ENCODE assay signal across 8 mouse cellular contexts in genomic region chr16:35981363-35981821, GRCm38 (mm10). TPM values are rescaled to one million over a fixed set of nuclear protein-coding genes. Genes with fewer than 3 reads are reported as not detected.
DNase-seq lines count a peak whose midpoint lies in the region; ATAC-seq lines count a peak whose summit lies in the region.

No protein-coding gene starts in this region.

- WGBS in forebrain, embryonic 11.5 days = 49% methylated on average over 19 of the region's 19 CpGs
- 42% methylated on average over 19 of the region's 19 CpGs for WGBS in heart, embryonic 16.5 days
- WGBS in liver, embryonic 15.5 days (ENCODE audit: insufficient replicate concordance) = 34% methylated on average over 19 of the region's 19 CpGs
- WGBS in neural tube, embryonic 13.5 days = 52% methylated on average over 19 of the region's 19 CpGs

- H3K4me3 ChIP-seq in forebrain, embryonic 11.5 days (ENCODE audit: low read depth, low read length) = no peak overlapping the region
- no peak overlapping the region for H3K4me3 ChIP-seq in heart, embryonic 16.5 days (ENCODE audit: low read length)
- peak overlapping the region; percentile 0 for H3K4me3 ChIP-seq in liver, embryonic 15.5 days (replicated peaks)
- no peak overlapping the region for H3K4me3 ChIP-seq in neural tube, embryonic 13.5 days

- no peak overlapping the region for H3K4me2 ChIP-seq in forebrain, embryonic 11.5 days (ENCODE audit: low read depth, low read length, severe bottlenecking)
- no peak overlapping the region for H3K4me2 ChIP-seq in heart, embryonic 16.5 days (ENCODE audit: low read depth, low read length)
- H3K4me2 ChIP-seq in liver, embryonic 15.5 days = peak overlapping the region; percentile 84
- no peak overlapping the region for H3K4me2 ChIP-seq in neural tube, embryonic 13.5 days

- no peak overlapping the region for H3K9ac ChIP-seq in forebrain, embryonic 11.5 days (ENCODE audit: low read length)
- no peak overlapping the region for H3K9ac ChIP-seq in heart, embryonic 16.5 days (ENCODE audit: low read length)
- H3K9ac ChIP-seq in liver, embryonic 15.5 days = no peak overlapping the region
- no peak overlapping the region for H3K9ac ChIP-seq in neural tube, embryonic 13.5 days

- DNase-seq in c-Kit-negative CD71-positive TER-119-positive erythroid progenitor cells, embryonic 14.5 days (ENCODE audit: low read depth, low spot score) = peak; percentile 100
- peak; percentile 100 for DNase-seq in forebrain, embryonic 11.5 days (ENCODE audit: low spot score)
- peak; percentile 99 to 100 for DNase-seq in kidney, postnatal 4 days
- peak; percentile 99 for DNase-seq in testis, postnatal 14 days (ENCODE audit: low spot score)

- H3K9me3 ChIP-seq in forebrain, embryonic 11.5 days (ENCODE audit: control insufficient read depth, low read length) = no peaks in the 10 kb centered on the region
- no peaks in the 10 kb centered on the region for H3K9me3 ChIP-seq in heart, embryonic 16.5 days (replicated peaks; ENCODE audit: control insufficient read depth, low read length)
- peaks cover 3% of the 10 kb centered on the region; the same call in 1 of the 2 replicates for H3K9me3 ChIP-seq in liver, embryonic 15.5 days (replicated peaks)
- peaks cover 3% of the 10 kb centered on the region; the same call in 1 of the 2 replicates for H3K9me3 ChIP-seq in neural tube, embryonic 13.5 days

- peaks cover 4% of the 10 kb centered on the region for H3K27me3 ChIP-seq in forebrain, embryonic 11.5 days (ENCODE audit: control insufficient read depth, insufficient read depth, low read length)
- H3K27me3 ChIP-seq in heart, embryonic 16.5 days (ENCODE audit: control insufficient read depth, insufficient read depth, low read length) = no peaks in the 10 kb centered on the region
- no peaks in the 10 kb centered on the region for H3K27me3 ChIP-seq in liver, embryonic 15.5 days
- no peaks in the 10 kb centered on the region for H3K27me3 ChIP-seq in neural tube, embryonic 13.5 days

- H3K4me1 ChIP-seq in forebrain, embryonic 11.5 days (replicated peaks; ENCODE audit: control insufficient read depth, insufficient read depth, low read length) = 0 out of 2 replicates have a peak, but pooled peaks cover 4% of the 10 kb centered on the region
- H3K4me1 ChIP-seq in heart, embryonic 16.5 days (ENCODE audit: control insufficient read depth, insufficient read depth, low read length) = peaks cover 13% of the 10 kb centered on the region
- H3K4me1 ChIP-seq in liver, embryonic 15.5 days (replicated peaks) = peaks cover 36% of the 10 kb centered on the region
- H3K4me1 ChIP-seq in neural tube, embryonic 13.5 days (replicated peaks) = peaks cover 15% of the 10 kb centered on the region

- H3K27ac ChIP-seq in forebrain, embryonic 11.5 days (ENCODE audit: low read depth, low read length) = no peak overlapping the region
- no peak overlapping the region for H3K27ac ChIP-seq in heart, embryonic 16.5 days (ENCODE audit: low read length)
- peak overlapping the region; percentile 100 for H3K27ac ChIP-seq in liver, embryonic 15.5 days (replicated peaks)
- H3K27ac ChIP-seq in neural tube, embryonic 13.5 days (replicated peaks) = no peak overlapping the region

- peak; percentile 46 for ATAC-seq in CD4-positive, CD25-positive, alpha-beta regulatory T cell, adult 4 months
- peak; percentile 89 for ATAC-seq in forebrain, embryonic 11.5 days (replicated peaks; ENCODE audit: low FRiP score)
- ATAC-seq in heart, embryonic 16.5 days (replicated peaks; ENCODE audit: extremely low read depth, insufficient read depth, low FRiP score) = peak; percentile 87
- peak; percentile 73 for ATAC-seq in liver, embryonic 15.5 days (ENCODE audit: insufficient read depth)
- ATAC-seq in neural tube, embryonic 13.5 days (ENCODE audit: low read depth) = 0 out of 2 replicates have a peak, but pooled peaks have one; percentile 49

- no peaks in the 10 kb centered on the region for H3K36me3 ChIP-seq in forebrain, embryonic 11.5 days (ENCODE audit: control insufficient read depth, insufficient read depth, low read length)
- no peaks in the 10 kb centered on the region for H3K36me3 ChIP-seq in heart, embryonic 16.5 days (ENCODE audit: control insufficient read depth, insufficient read depth)
- no peaks in the 10 kb centered on the region for H3K36me3 ChIP-seq in liver, embryonic 15.5 days (replicated peaks)
- no peaks in the 10 kb centered on the region for H3K36me3 ChIP-seq in neural tube, embryonic 13.5 days

RNA-seq across cellular contexts. Expression of gene Kpna1, which starts 2.8 kb away (rescaled TPM):
- 10 to 100 TPM; 42.1 to 46.4 TPM for polyA plus RNA-seq in CD4-positive, CD25-positive, alpha-beta regulatory T cell, adult 4 months (2017; shearing (Covaris generic))
- polyA plus RNA-seq in forebrain, embryonic 11.5 days (2014; fragmentation: Nextera tagmentation; extraction: Ambion mirVana) = 84.9 and 86.5 TPM in 2 replicates
- polyA plus RNA-seq in heart, embryonic 16.5 days (2015; fragmentation: Nextera tagmentation; extraction: Ambion mirVana) = 41.4 and 43.5 TPM in 2 replicates
- 32.6 and 32.9 TPM in 2 replicates for polyA plus RNA-seq in liver, embryonic 15.5 days (2015; fragmentation: Nextera tagmentation; extraction: Ambion mirVana)
- 72.7 and 74.9 TPM in 2 replicates for polyA plus RNA-seq in neural tube, embryonic 13.5 days (2015; fragmentation: Nextera tagmentation; extraction: Ambion mirVana)

RNA-seq across cellular contexts. Expression of gene Dtx3l, which starts 42.4 kb away (rescaled TPM):
- polyA plus RNA-seq in CD4-positive, CD25-positive, alpha-beta regulatory T cell, adult 4 months (2017; shearing (Covaris generic)) = 10 to 100 TPM; 60.4 to 61.4 TPM
- 5.7 and 6.2 TPM in 2 replicates for polyA plus RNA-seq in forebrain, embryonic 11.5 days (2014; fragmentation: Nextera tagmentation; extraction: Ambion mirVana)
- 7.7 and 9.4 TPM in 2 replicates for polyA plus RNA-seq in heart, embryonic 16.5 days (2015; fragmentation: Nextera tagmentation; extraction: Ambion mirVana)
- 4.9 TPM in 2 replicates for polyA plus RNA-seq in liver, embryonic 15.5 days (2015; fragmentation: Nextera tagmentation; extraction: Ambion mirVana)
- 1.2 and 1.4 TPM in 2 replicates for polyA plus RNA-seq in neural tube, embryonic 13.5 days (2015; fragmentation: Nextera tagmentation; extraction: Ambion mirVana)

RNA-seq across cellular contexts. Expression of gene Parp9, which starts 43.1 kb away (rescaled TPM):
- 10 to 100 TPM; 73.8 to 98.6 TPM for polyA plus RNA-seq in CD4-positive, CD25-positive, alpha-beta regulatory T cell, adult 4 months (2017; shearing (Covaris generic))
- polyA plus RNA-seq in forebrain, embryonic 11.5 days (2014; fragmentation: Nextera tagmentation; extraction: Ambion mirVana) = 3.9 and 4.2 TPM in 2 replicates
- 11.0 and 15.4 TPM in 2 replicates for polyA plus RNA-seq in heart, embryonic 16.5 days (2015; fragmentation: Nextera tagmentation; extraction: Ambion mirVana)
- polyA plus RNA-seq in liver, embryonic 15.5 days (2015; fragmentation: Nextera tagmentation; extraction: Ambion mirVana) = 9.0 and 9.5 TPM in 2 replicates
- polyA plus RNA-seq in neural tube, embryonic 13.5 days (2015; fragmentation: Nextera tagmentation; extraction: Ambion mirVana) = 2.3 and 2.4 TPM in 2 replicates

RNA-seq across cellular contexts. Expression of gene Wdr5b, which starts 59.6 kb away (rescaled TPM):
- 1 to 10 TPM; 4.4 to 8.5 TPM for polyA plus RNA-seq in CD4-positive, CD25-positive, alpha-beta regulatory T cell, adult 4 months (2017; shearing (Covaris generic))
- polyA plus RNA-seq in forebrain, embryonic 11.5 days (2014; fragmentation: Nextera tagmentation; extraction: Ambion mirVana) = 11.6 and 12.5 TPM in 2 replicates
- 6.5 and 6.9 TPM in 2 replicates for polyA plus RNA-seq in heart, embryonic 16.5 days (2015; fragmentation: Nextera tagmentation; extraction: Ambion mirVana)
- 2.3 and 2.5 TPM in 2 replicates for polyA plus RNA-seq in liver, embryonic 15.5 days (2015; fragmentation: Nextera tagmentation; extraction: Ambion mirVana)
- polyA plus RNA-seq in neural tube, embryonic 13.5 days (2015; fragmentation: Nextera tagmentation; extraction: Ambion mirVana) = 12.6 and 14.4 TPM in 2 replicates
